30 mouse cellular contexts compared by ENCODE assay signal in the genomic region with DNA sequence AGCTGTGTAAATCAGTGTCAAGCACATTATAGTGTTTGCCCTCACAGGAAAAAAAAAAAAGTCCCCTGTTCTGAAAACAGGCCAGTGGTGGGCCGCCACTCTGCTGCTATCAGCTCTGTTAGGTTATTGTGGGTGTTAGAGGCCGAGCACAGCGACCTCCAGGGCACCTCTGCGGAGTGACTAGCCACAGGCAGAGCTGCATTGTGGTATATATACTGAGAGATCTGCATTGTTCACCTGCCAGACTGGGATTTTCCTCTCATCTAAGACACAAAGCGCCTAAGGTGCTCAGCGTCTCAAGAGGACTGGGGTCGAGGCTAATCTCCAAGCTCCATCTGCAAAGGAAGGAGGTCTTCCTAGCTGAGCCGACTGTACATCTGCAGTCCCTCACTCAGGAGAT. TPM values are rescaled to one million over a fixed set of nuclear protein-coding genes. Genes with fewer than 3 reads are reported as not detected.
"Had no signal": no experiment of that assay in that cellular context is flagged by ENCODE, and none has a peak within 500 bp of the region (broad histone marks: within the 10 kb centered on the region; RNA-seq: fewer than 3 reads in every experiment).

No protein-coding gene starts in this region.

- H3K36me3 ChIP-seq: embryonic facial prominence, embryonic 10.5 days; embryonic facial prominence, embryonic 12.5 days; embryonic facial prominence, embryonic 13.5 days; embryonic facial prominence, embryonic 15.5 days; forebrain, embryonic 10.5 days; forebrain, embryonic 12.5 days; forebrain, embryonic 15.5 days had no signal

- H3K27me3 ChIP-seq: embryonic facial prominence, embryonic 15.5 days; forebrain, embryonic 13.5 days; forebrain, embryonic 15.5 days had no signal

- H3K27ac ChIP-seq: embryonic facial prominence, embryonic 12.5 days; embryonic facial prominence, embryonic 13.5 days; embryonic facial prominence, embryonic 15.5 days; forebrain, embryonic 10.5 days; forebrain, embryonic 12.5 days; forebrain, embryonic 13.5 days; forebrain, embryonic 15.5 days; gastrocnemius, adult 2 months; heart, adult 2 months had no signal

- H3K9me3 ChIP-seq: embryonic facial prominence, embryonic 10.5 days; embryonic facial prominence, embryonic 12.5 days; embryonic facial prominence, embryonic 13.5 days; embryonic facial prominence, embryonic 15.5 days; forebrain, embryonic 10.5 days; forebrain, embryonic 12.5 days; forebrain, embryonic 13.5 days; forebrain, embryonic 15.5 days had no signal

- H3K4me3 ChIP-seq: embryonic facial prominence, embryonic 10.5 days; embryonic facial prominence, embryonic 12.5 days; embryonic facial prominence, embryonic 13.5 days; embryonic facial prominence, embryonic 15.5 days; erythroblast, embryonic 14.5 days; forebrain, embryonic 10.5 days; forebrain, embryonic 12.5 days; forebrain, embryonic 13.5 days; forebrain, embryonic 15.5 days; gastrocnemius, adult 2 months; heart, adult 2 months had no signal

- DNase-seq: cerebellum, adult 2 months; cerebellum, adult 8-10 months; cerebellum, adult 9-10 months; cerebellum, adult 9-11 months; cerebellum, postnatal 14 days; cerebellum, postnatal 25 days; cerebellum, postnatal 36 days; embryo, embryonic 11 days; forebrain, postnatal 0 days; gastrocnemius, adult 2 months; gastrocnemius, postnatal 10 days; gastrocnemius, postnatal 14 days; gastrocnemius, postnatal 25 days; gastrocnemius, postnatal 36 days; heart, adult 11 months; heart, adult 18-20 months; heart, adult 2 months had no signal

RNA-seq across cellular contexts. Expression of a gene that starts 13.9 kb away (rescaled TPM):
- total RNA-seq: common myeloid progenitor, adult 5-6 weeks; gastrocnemius, adult 18-20 months; gastrocnemius, adult 2 months; gastrocnemius, postnatal 10 days; gastrocnemius, postnatal 14 days; gastrocnemius, postnatal 25 days; gastrocnemius, postnatal 36 days; gastrocnemius, postnatal 4 days; granulocyte monocyte progenitor cell, adult 5-6 weeks; heart, adult 2 months had no signal
- polyA plus RNA-seq: erythroblast, embryonic 14.5 days had no signal
